Mouse (Mus musculus) kidney, adult 2 months (tissue): ENCODE measurements around the gene Nhsl1.

Experiments
- CTCF ChIP-seq: fragments of 200-500 bp; conservative IDR thresholded peaks from 2 replicates; pipeline ENCODE4 v1.5.1; 2011; ENCODE audit warnings: low read depth, mild to moderate bottlenecking, control low read depth, low read length, moderate library complexity, mixed read lengths; ENCODE audit not compliant: insufficient read depth, insufficient read length
- POLR2A ChIP-seq: fragments of 200-500 bp; IDR thresholded peaks from one replicate; pipeline ENCODE4 v1.6.1; 2011; ENCODE audit warnings: low read depth, low read length, control low read depth

- TF ChIP-seq CTCF, result no peak
- no peak for TF ChIP-seq POLR2A
Observed at GRCm38 (mm10) chr10:18525311-18525710, 206.5 kb downstream of the Nhsl1 start.
